Mouse (Mus musculus) small intestine, adult 2 months (tissue): ENCODE results near the gene Sec24b.

ENCODE experiments used
- CTCF ChIP-seq: fragments of 200-500 bp; IDR thresholded peaks from 2 replicates; pipeline ENCODE4 v1.5.1; 2012; ENCODE audit warnings: low read depth, mild to moderate bottlenecking, control low read depth, inconsistent platforms, low read length, moderate library complexity, mixed read lengths; ENCODE audit not compliant: insufficient replicate concordance, insufficient read length; ENCODE audit errors: extremely low read depth
- POLR2A ChIP-seq: fragments of 200-500 bp; IDR thresholded peaks from 2 replicates; pipeline ENCODE4 v1.6.1; 2012; ENCODE audit warnings: low read depth, mild to moderate bottlenecking, control low read depth, inconsistent platforms, low read length, moderate library complexity

DNA sequence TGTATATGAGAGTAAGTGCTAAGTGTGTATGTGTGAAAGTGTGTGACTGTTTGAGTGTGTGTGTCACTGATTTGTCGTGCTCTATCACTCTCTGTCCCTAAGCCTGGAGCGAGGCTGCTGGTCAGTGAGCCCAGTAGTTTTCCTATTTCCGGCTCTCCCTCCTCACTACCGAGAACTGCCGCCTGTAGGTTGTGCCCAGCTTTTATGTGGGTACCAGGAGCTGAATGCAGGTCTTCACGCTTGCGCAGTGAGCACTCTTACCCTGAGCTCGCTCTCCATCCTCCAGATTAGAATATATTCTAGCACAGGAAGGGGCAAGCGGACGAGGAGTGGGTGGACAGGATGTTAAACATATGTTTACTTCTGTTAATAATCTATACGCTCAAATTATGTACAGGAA is 60.4 kb downstream of the Sec24b start:
- TF ChIP-seq POLR2A: no peak
- TF ChIP-seq CTCF: no peak
